Comparison of ENCODE assay signal across 8 mouse cellular contexts in the genomic region with DNA sequence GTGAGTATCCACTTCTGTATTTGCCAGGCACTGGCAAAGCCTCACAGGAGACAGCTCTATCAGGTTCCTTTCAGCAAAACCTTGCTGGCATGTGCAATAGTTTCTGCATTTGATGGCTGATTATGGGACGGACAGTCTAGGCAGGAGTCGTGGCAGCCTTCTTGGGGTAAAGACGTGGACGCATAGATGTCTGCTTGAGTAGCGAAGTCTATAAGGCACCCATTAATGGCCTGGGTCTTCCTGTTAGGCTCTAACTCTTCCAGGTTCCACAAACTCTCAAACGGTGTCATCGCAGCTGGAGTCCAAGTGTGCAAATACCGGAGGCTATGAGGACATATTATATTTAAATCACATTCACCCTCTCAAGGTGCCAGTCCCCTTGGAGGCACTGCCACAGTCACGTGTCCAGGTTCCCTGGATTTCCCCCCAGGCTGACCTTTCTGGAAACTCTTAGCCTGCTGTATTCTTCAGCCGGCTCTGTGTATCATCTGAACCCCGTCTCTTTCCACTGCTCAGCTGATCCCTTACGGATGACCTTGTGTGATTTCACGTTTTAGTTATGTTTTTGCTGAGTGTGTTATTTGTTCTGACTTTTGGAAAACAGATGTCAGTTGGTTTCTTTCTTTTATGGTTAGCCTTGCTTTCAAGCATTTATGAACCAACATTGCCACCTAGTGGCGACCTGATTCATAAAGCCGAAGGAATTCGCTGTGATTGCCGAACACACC.
DNase-seq lines count a peak whose midpoint lies in the region; ATAC-seq and TF ChIP-seq lines count a peak whose summit lies in the region.

No protein-coding gene starts in this region.

- H3K4me3 ChIP-seq in forebrain, postnatal 0 days (ENCODE audit: low read depth, low read length), result no peak overlapping the region
- H3K4me3 ChIP-seq in lung, embryonic 16.5 days (ENCODE audit: low read length), result peak overlapping the region; percentile 19; the same call in 1 of the 2 replicates

- peak; percentile 78 for DNase-seq in MN1 (ENCODE audit: low spot score)
- peak; percentile 37 for DNase-seq in cerebellum, adult 11-12 months
- peak; percentile 92 for DNase-seq in forebrain, postnatal 0 days
- peak; percentile 86 for DNase-seq in heart, postnatal 4 days
- peak; percentile 87 for DNase-seq in layer of hippocampus, adult 11-12 months (ENCODE audit: low spot score)
- DNase-seq in retina, embryonic 14.5 days (ENCODE audit: low spot score), result peak; percentile 93
- DNase-seq in thymus, postnatal 36 days, result peak; percentile 35 to 47

- no peaks in the 10 kb centered on the region for H3K9me3 ChIP-seq in forebrain, postnatal 0 days (ENCODE audit: low read length)
- no peaks in the 10 kb centered on the region for H3K9me3 ChIP-seq in lung, embryonic 16.5 days (ENCODE audit: control insufficient read depth, low read length)

- no peaks in the 10 kb centered on the region for H3K4me1 ChIP-seq in forebrain, postnatal 0 days (ENCODE audit: insufficient read depth)
- H3K4me1 ChIP-seq in lung, embryonic 16.5 days (replicated peaks; ENCODE audit: control insufficient read depth, insufficient read depth, low read length), result peaks cover 2% of the 10 kb centered on the region; the same call in 1 of the 2 replicates

- WGBS in forebrain, postnatal 0 days, result 53% methylated on average over 17 of the region's 17 CpGs
- 42% methylated on average over 17 of the region's 17 CpGs for WGBS in lung, embryonic 16.5 days

- TF ChIP-seq CTCF in forebrain, postnatal 0 days (IDR thresholded peaks at IDR 0.05; ENCODE audit: low read depth), result peak; percentile 82

- H3K4me2 ChIP-seq in forebrain, postnatal 0 days (ENCODE audit: low read depth), result peak overlapping the region; percentile 43
- peak overlapping the region; percentile 57 for H3K4me2 ChIP-seq in lung, embryonic 16.5 days (ENCODE audit: low read depth, low read length)

- no peak overlapping the region for H3K27ac ChIP-seq in forebrain, postnatal 0 days (ENCODE audit: low read depth, low read length)
- no peak overlapping the region for H3K27ac ChIP-seq in lung, embryonic 16.5 days (ENCODE audit: low read length)

- peak; percentile 83 for ATAC-seq in forebrain, postnatal 0 days
- peak; percentile 51; the same call in 1 of the 2 replicates for ATAC-seq in lung, embryonic 16.5 days (ENCODE audit: low read depth)

- H3K9ac ChIP-seq in forebrain, postnatal 0 days, result no peak overlapping the region
- H3K9ac ChIP-seq in lung, embryonic 16.5 days (ENCODE audit: low read length), result peak overlapping the region; percentile 38

- H3K36me3 ChIP-seq in forebrain, postnatal 0 days (ENCODE audit: insufficient read depth), result no peaks in the 10 kb centered on the region
- H3K36me3 ChIP-seq in lung, embryonic 16.5 days (ENCODE audit: control insufficient read depth, insufficient read depth, low read length), result no peaks in the 10 kb centered on the region

- H3K27me3 ChIP-seq in forebrain, postnatal 0 days (ENCODE audit: insufficient read depth, low read length), result no peaks in the 10 kb centered on the region
- H3K27me3 ChIP-seq in lung, embryonic 16.5 days (ENCODE audit: control insufficient read depth, insufficient read depth, low read depth, low read length), result no peaks in the 10 kb centered on the region; the same call in 1 of the 2 replicates

Comparison
In these comparisons a context has a peak if more than half of its experiments do, and no peak if none do; other contexts are left out.
1. DNase-seq: peak in every context shown above with its lines; median percentile 93 in retina, embryonic 14.5 days; 92 in forebrain, postnatal 0 days; 87 in layer of hippocampus, adult 11-12 months; 86 in heart, postnatal 4 days; 78 in MN1; 41 in thymus, postnatal 36 days; 37 in cerebellum, adult 11-12 months.